Mouse (Mus musculus) skeletal muscle tissue, adult 2 months (tissue): Measurements from ENCODE around the gene Gpr18.

Source experiments
- DNase-seq: peaks from one replicate; pipeline ENCODE4 v3.0.0-alpha.2; 2012; ENCODE audit warnings: low read depth, low spot score

Gpr18 gene

GRCm38 (mm10) chr14:121915621-121916020 is at the start of gene Gpr18:
TSS of gene Gpr18 (minus strand) at chr14:121915781.
- no peak for DNase-seq

GRCm38 (mm10) chr14:121964990-121965389 is 49.4 kb upstream of the Gpr18 start, which contains the start of gene Gpr183:
TSS of gene Gpr183 (minus strand) at chr14:121965195.
- no peak for DNase-seq

- DNase-seq, result no peak
Observed at GRCm38 (mm10) chr14:121963942-121964335, 48.4 kb upstream of the Gpr18 start.

GRCm38 (mm10) chr14:121963251-121963941 is 47.8 kb upstream of the Gpr18 start:
- no peak for DNase-seq

- no peak for DNase-seq
Observed at GRCm38 (mm10) chr14:121962128-121962890, 46.7 kb upstream of the Gpr18 start.

- no peak for DNase-seq
Observed at GRCm38 (mm10) chr14:121961496-121962127, 46.0 kb upstream of the Gpr18 start.

- no peak for DNase-seq
Observed at GRCm38 (mm10) chr14:121960997-121961396, 45.4 kb upstream of the Gpr18 start.

GRCm38 (mm10) chr14:121960531-121960930 is 45.0 kb upstream of the Gpr18 start:
- DNase-seq, result no peak

- no peak for DNase-seq
Observed at GRCm38 (mm10) chr14:121960031-121960430, 44.5 kb upstream of the Gpr18 start.

- no peak for DNase-seq
Observed at GRCm38 (mm10) chr14:121959538-121959980, 44.0 kb upstream of the Gpr18 start.

- no peak for DNase-seq
Observed at GRCm38 (mm10) chr14:121958751-121959537, 43.4 kb upstream of the Gpr18 start.

GRCm38 (mm10) chr14:121958041-121958750 is 42.6 kb upstream of the Gpr18 start:
- DNase-seq, result no peak

- no peak for DNase-seq
Observed at GRCm38 (mm10) chr14:121957176-121957871, 41.7 kb upstream of the Gpr18 start.

- no peak for DNase-seq
Observed at GRCm38 (mm10) chr14:121956291-121956690, 40.7 kb upstream of the Gpr18 start.

- DNase-seq, result no peak
Observed at GRCm38 (mm10) chr14:121955176-121955795, 39.7 kb upstream of the Gpr18 start.

GRCm38 (mm10) chr14:121954608-121955007 is 39.0 kb upstream of the Gpr18 start:
- no peak for DNase-seq

GRCm38 (mm10) chr14:121954129-121954528 is 38.5 kb upstream of the Gpr18 start:
- no peak for DNase-seq

- no peak for DNase-seq
Observed at GRCm38 (mm10) chr14:121952046-121952400, 36.4 kb upstream of the Gpr18 start.

GRCm38 (mm10) chr14:121951399-121952045 is 35.9 kb upstream of the Gpr18 start:
- no peak for DNase-seq
